Mouse (Mus musculus): ENCODE results near the gene Oxa1l. TPM values are rescaled to one million over a fixed set of nuclear protein-coding genes. Genes with fewer than 3 reads are reported as not detected.

Gene Oxa1l
- 47.8 and 59.0 TPM in 2 replicates for polyA plus RNA-seq (2014; fragmentation: Nextera tagmentation; extraction: Ambion mirVana)

- Histone ChIP-seq H3K27me3 (replicated peaks; ENCODE audit: control insufficient read depth, insufficient read depth, low read length) (no peaks in the 10 kb centered on the region), H3K4me3 (ENCODE audit: low read depth, low read length) (peak within 1 kb of the TSS; percentile 93), H3K4me1 (ENCODE audit: control insufficient read depth, insufficient read depth, low read length) (peaks cover 8% of the 10 kb centered on the region; the same call in 1 of the 2 replicates), H3K27ac (ENCODE audit: low read depth, low read length) (peak within 1 kb of the TSS; percentile 63), H3K4me2 (ENCODE audit: low read length) (peak within 1 kb of the TSS; percentile 75), H3K9me3 (replicated peaks; ENCODE audit: control insufficient read depth, low read length) (no peaks in the 10 kb centered on the region), H3K9ac (ENCODE audit: low read length) (peak within 1 kb of the TSS; percentile 92), H3K36me3 (ENCODE audit: control insufficient read depth, insufficient read depth, low read length) (peaks cover 25% of the 10 kb centered on the region)
- WGBS: under 1% methylated on average over 48 of the region's 48 CpGs
- ATAC-seq: peak; percentile 93
- DNase-seq (ENCODE audit: low spot score): peak; percentile 98
Observed at GRCm38 (mm10) chr14:54360577-54361340, at the start of gene Oxa1l. Gene Oxa1l (plus strand): TSS chr14:54360834.

- Histone ChIP-seq H3K27me3 (replicated peaks; ENCODE audit: control insufficient read depth, insufficient read depth, low read length) (no peaks in the 10 kb centered on the region), H3K27ac (ENCODE audit: low read depth, low read length) (no peak overlapping the region), H3K36me3 (ENCODE audit: control insufficient read depth, insufficient read depth, low read length) (no peaks in the 10 kb centered on the region), H3K4me3 (ENCODE audit: low read depth, low read length) (no peak overlapping the region), H3K4me2 (ENCODE audit: low read length) (no peak overlapping the region), H3K9ac (ENCODE audit: low read length) (no peak overlapping the region), H3K9me3 (replicated peaks; ENCODE audit: control insufficient read depth, low read length) (no peaks in the 10 kb centered on the region), H3K4me1 (ENCODE audit: control insufficient read depth, insufficient read depth, low read length) (no peaks in the 10 kb centered on the region)
- ATAC-seq: no peak
- DNase-seq (ENCODE audit: low spot score): no peak
- WGBS: 27% methylated on average over 3 of the region's 3 CpGs
Observed at GRCm38 (mm10) chr14:54311763-54312162, 48.9 kb upstream of the Oxa1l start.

GRCm38 (mm10) chr14:54321556-54322376 is 38.9 kb upstream of the Oxa1l start:
- Histone ChIP-seq H3K27ac (ENCODE audit: low read depth, low read length) (no peak overlapping the region), H3K4me3 (ENCODE audit: low read depth, low read length) (no peak overlapping the region), H3K36me3 (ENCODE audit: control insufficient read depth, insufficient read depth, low read length) (no peaks in the 10 kb centered on the region), H3K4me2 (ENCODE audit: low read length) (no peak overlapping the region), H3K9me3 (replicated peaks; ENCODE audit: control insufficient read depth, low read length) (no peaks in the 10 kb centered on the region), H3K27me3 (replicated peaks; ENCODE audit: control insufficient read depth, insufficient read depth, low read length) (no peaks in the 10 kb centered on the region), H3K9ac (ENCODE audit: low read length) (no peak overlapping the region), H3K4me1 (ENCODE audit: control insufficient read depth, insufficient read depth, low read length) (no peaks in the 10 kb centered on the region)
- WGBS: 74% methylated on average over 18 of the region's 18 CpGs
- ATAC-seq: no peak
- no peak for DNase-seq (ENCODE audit: low spot score)

- no peak overlapping the region for H3K4me3 ChIP-seq (ENCODE audit: low read depth, low read length)
- WGBS: 85% methylated on average over 5 of the region's 5 CpGs
- ATAC-seq (no peak), DNase-seq (ENCODE audit: low spot score) (no peak)
- no peak overlapping the region for H3K27ac ChIP-seq (ENCODE audit: low read depth, low read length)
- no peaks in the 10 kb centered on the region for H3K4me1 ChIP-seq (ENCODE audit: control insufficient read depth, insufficient read depth, low read length)
- H3K9ac ChIP-seq (ENCODE audit: low read length): no peak overlapping the region
- H3K4me2 ChIP-seq (ENCODE audit: low read length): no peak overlapping the region
- no peaks in the 10 kb centered on the region for H3K9me3 ChIP-seq (replicated peaks; ENCODE audit: control insufficient read depth, low read length)
- H3K27me3 ChIP-seq (replicated peaks; ENCODE audit: control insufficient read depth, insufficient read depth, low read length): no peaks in the 10 kb centered on the region
- no peaks in the 10 kb centered on the region for H3K36me3 ChIP-seq (ENCODE audit: control insufficient read depth, insufficient read depth, low read length)
Observed at GRCm38 (mm10) chr14:54324486-54324885, 36.1 kb upstream of the Oxa1l start.

- ATAC-seq (no peak), DNase-seq (ENCODE audit: low spot score) (no peak)
- no peak overlapping the region for H3K27ac ChIP-seq (ENCODE audit: low read depth, low read length)
- peaks cover 11% of the 10 kb centered on the region for H3K4me1 ChIP-seq (ENCODE audit: control insufficient read depth, insufficient read depth, low read length)
- H3K9me3 ChIP-seq (replicated peaks; ENCODE audit: control insufficient read depth, low read length): no peaks in the 10 kb centered on the region
- no peak overlapping the region for H3K4me3 ChIP-seq (ENCODE audit: low read depth, low read length)
- WGBS: 86% methylated on average over 2 of the region's 2 CpGs
- no peaks in the 10 kb centered on the region for H3K36me3 ChIP-seq (ENCODE audit: control insufficient read depth, insufficient read depth, low read length)
- no peak overlapping the region for H3K4me2 ChIP-seq (ENCODE audit: low read length)
- H3K27me3 ChIP-seq (replicated peaks; ENCODE audit: control insufficient read depth, insufficient read depth, low read length): no peaks in the 10 kb centered on the region
- no peak overlapping the region for H3K9ac ChIP-seq (ENCODE audit: low read length)
Observed at GRCm38 (mm10) chr14:54328548-54328947, 32.1 kb upstream of the Oxa1l start.

- Histone ChIP-seq H3K27ac (ENCODE audit: low read depth, low read length) (no peak overlapping the region), H3K4me1 (ENCODE audit: control insufficient read depth, insufficient read depth, low read length) (peaks cover 11% of the 10 kb centered on the region), H3K4me3 (ENCODE audit: low read depth, low read length) (no peak overlapping the region), H3K36me3 (ENCODE audit: control insufficient read depth, insufficient read depth, low read length) (no peaks in the 10 kb centered on the region), H3K27me3 (replicated peaks; ENCODE audit: control insufficient read depth, insufficient read depth, low read length) (no peaks in the 10 kb centered on the region), H3K9ac (ENCODE audit: low read length) (no peak overlapping the region), H3K9me3 (replicated peaks; ENCODE audit: control insufficient read depth, low read length) (no peaks in the 10 kb centered on the region), H3K4me2 (ENCODE audit: low read length) (no peak overlapping the region)
- WGBS: 66% methylated on average over 9 of the region's 9 CpGs
- DNase-seq (ENCODE audit: low spot score) (no peak), ATAC-seq (no peak)
Observed at GRCm38 (mm10) chr14:54329201-54329600, 31.4 kb upstream of the Oxa1l start.

GRCm38 (mm10) chr14:54331178-54331577 is 29.5 kb upstream of the Oxa1l start:
- no peak overlapping the region for H3K4me3 ChIP-seq (ENCODE audit: low read depth, low read length)
- no peaks in the 10 kb centered on the region for H3K36me3 ChIP-seq (ENCODE audit: control insufficient read depth, insufficient read depth, low read length)
- H3K27ac ChIP-seq (ENCODE audit: low read depth, low read length): no peak overlapping the region
- peaks cover 11% of the 10 kb centered on the region for H3K4me1 ChIP-seq (ENCODE audit: control insufficient read depth, insufficient read depth, low read length)
- H3K4me2 ChIP-seq (ENCODE audit: low read length): no peak overlapping the region
- 66% methylated on average over 1 of the region's 1 CpGs for WGBS
- H3K9ac ChIP-seq (ENCODE audit: low read length): no peak overlapping the region
- no peaks in the 10 kb centered on the region for H3K9me3 ChIP-seq (replicated peaks; ENCODE audit: control insufficient read depth, low read length)
- ATAC-seq: no peak
- DNase-seq (ENCODE audit: low spot score): no peak
- no peaks in the 10 kb centered on the region for H3K27me3 ChIP-seq (replicated peaks; ENCODE audit: control insufficient read depth, insufficient read depth, low read length)

- ATAC-seq (peak; percentile 92), DNase-seq (ENCODE audit: low spot score) (peak; percentile 84)
Observed at GRCm38 (mm10) chr14:54332176-54333074, 28.2 kb upstream of the Oxa1l start.

More at GRCm38 (mm10) chr14:54332176-54333074, 28.2 kb upstream of the Oxa1l start:
- Histone ChIP-seq H3K4me3 (ENCODE audit: low read depth, low read length) (no peak overlapping the region), H3K4me1 (ENCODE audit: control insufficient read depth, insufficient read depth, low read length) (peaks cover 11% of the 10 kb centered on the region), H3K9ac (ENCODE audit: low read length) (no peak overlapping the region), H3K27me3 (replicated peaks; ENCODE audit: control insufficient read depth, insufficient read depth, low read length) (no peaks in the 10 kb centered on the region), H3K9me3 (replicated peaks; ENCODE audit: control insufficient read depth, low read length) (no peaks in the 10 kb centered on the region), H3K4me2 (ENCODE audit: low read length) (no peak overlapping the region), H3K27ac (ENCODE audit: low read depth, low read length) (peak overlapping the region; percentile 67; the same call in 1 of the 2 replicates), H3K36me3 (ENCODE audit: control insufficient read depth, insufficient read depth, low read length) (no peaks in the 10 kb centered on the region)
- WGBS: 7% methylated on average over 5 of the region's 5 CpGs

All from forebrain, embryonic 14.5 days (tissue).